In genomic region chr4:133252089-133252488, GRCm38 (mm10) we compare ENCODE assay signal across 1 mouse cellular context.
TF ChIP-seq lines count a peak whose summit lies in the region.

No protein-coding gene starts in this region.

TF ChIP-seq in CH12.LX, 34 proteins besides CTCF, POLR2A, EP300 and RAD21 (continued from another document):
- no peak for TF ChIP-seq HCFC1 (IDR thresholded peaks at IDR 0.05; ENCODE audit: low read depth, low read length)
